Mouse (Mus musculus) lung, postnatal 0 days (tissue): Measurements from ENCODE around the gene Fastkd1.

Source experiments
- CTCF ChIP-seq: IDR thresholded peaks from 2 replicates; pipeline ENCODE4 v1.5.1; 2016; ENCODE audit warnings: antibody characterized with exemption, mild to moderate bottlenecking
- EP300 ChIP-seq: IDR thresholded peaks from 2 replicates; pipeline ENCODE4 v1.6.1; 2016; ENCODE audit warnings: antibody characterized with exemption, mild to moderate bottlenecking, control low read depth

DNA sequence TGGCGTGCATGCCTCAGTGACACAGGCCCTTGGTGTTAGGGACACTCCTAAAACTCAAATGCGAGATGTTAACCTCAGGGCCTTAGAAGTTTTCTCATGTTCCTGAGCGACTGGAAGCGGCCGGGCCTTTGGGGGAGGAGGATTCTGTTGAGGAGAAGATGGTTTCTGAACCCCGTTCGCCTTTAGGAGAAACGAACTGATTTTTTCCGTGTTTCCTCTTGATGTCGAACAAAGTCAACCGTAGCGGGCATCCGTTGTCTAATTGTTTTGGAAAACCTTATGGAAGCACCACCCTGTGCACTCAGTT is 10.2 kb upstream of the Fastkd1 start:
- TF ChIP-seq CTCF (no peak), EP300 (no peak)
